Mouse (Mus musculus): ENCODE measurements around the gene Maff.

DNA sequence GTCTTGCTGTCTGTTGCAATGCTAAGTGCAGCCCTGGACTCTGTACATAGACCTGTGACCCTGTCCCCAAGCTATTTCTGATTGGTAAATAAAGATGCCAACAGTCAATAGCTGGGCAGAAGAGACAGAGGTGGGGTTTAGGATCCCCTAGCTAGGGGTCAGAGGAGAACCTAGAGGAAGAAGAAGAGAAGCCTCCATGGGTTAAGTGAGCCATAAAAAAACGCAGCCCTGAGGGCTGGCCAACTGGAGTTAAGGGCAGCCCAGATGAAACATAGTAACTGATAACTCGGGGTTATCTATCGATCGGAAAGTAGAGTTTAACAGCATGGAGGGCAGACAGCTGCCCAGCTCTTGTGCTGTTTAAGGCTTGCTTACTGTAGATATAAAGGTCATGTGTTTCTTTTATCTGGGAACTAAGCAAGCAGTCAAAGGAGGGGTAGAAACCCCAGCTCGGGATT, 24.7 kb upstream of the Maff start:
- TF ChIP-seq POLR2A (IDR thresholded peaks at IDR 0.05; ENCODE audit: control insufficient read depth, low read depth, low read length) (no peak), CTCF (IDR thresholded peaks at IDR 0.05; ENCODE audit: control insufficient read depth, insufficient read depth, insufficient replicate concordance, low read depth, low read length) (no peak)
